Mouse (Mus musculus) megakaryocyte-erythroid progenitor cell, adult 5-6 weeks (primary cell): ENCODE results near the gene Cgref1. TPM values are rescaled to one million over a fixed set of nuclear protein-coding genes. Genes with fewer than 3 reads are reported as not detected.
A peak's percentile ranks its signal among the peaks of the same experiment; 100 is the strongest.

Experiments used
- ATAC-seq: replicated peaks from 2 replicates; pipeline ENCODE4 v1.8.0; 2016; ENCODE audit warnings: mild to moderate bottlenecking, inconsistent platforms; ENCODE audit not compliant: severe bottlenecking, poor library complexity, low FRiP score, low TSS enrichment
- total RNA-seq, 2 experiments: library from RNA; stranded (forward) in 1 of 2; stranded (reverse) in 1 of 2; fragments of 200-1000, 215-1000 nt in 1 of 2; fragments of >200 nt in 1 of 2; fragmentation: Nextera tagmentation in 1 of 2; gene quantifications; 2 replicates each; pipeline ENCODE4 v1.2.3; 2014 to 2017

Cgref1 gene
- total RNA-seq, 2 experiments from 2014 or later = not detected

- no peak for ATAC-seq
These were observed 6.3 kb upstream of the Cgref1 start for GRCm38 (mm10) chr5:30951706-30952105.

DNA sequence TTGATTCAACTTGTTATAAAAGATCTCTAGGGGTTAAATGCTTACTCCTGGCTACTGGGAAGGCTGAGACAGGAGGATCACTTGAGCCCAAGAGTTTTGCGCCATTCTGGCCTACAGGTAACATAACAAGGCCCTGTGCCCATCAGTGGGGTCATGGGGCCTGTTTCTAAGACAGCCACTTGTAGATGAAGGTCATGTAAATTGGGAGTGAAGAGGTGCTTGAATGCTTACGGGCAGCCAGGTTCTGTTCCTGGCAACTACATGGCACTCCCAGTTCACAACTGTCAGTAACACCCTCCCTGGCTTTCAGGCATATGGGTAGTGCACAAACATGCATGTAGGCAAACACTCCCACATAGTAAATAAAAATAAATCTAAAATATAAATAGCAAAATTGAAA, 5.5 kb upstream of the Cgref1 start:
- no peak for ATAC-seq

GRCm38 (mm10) chr5:30950451-30950850, 5.1 kb upstream of the Cgref1 start:
- ATAC-seq = no peak

GRCm38 (mm10) chr5:30949654-30950326, 4.4 kb upstream of the Cgref1 start:
- ATAC-seq = peak; percentile 79

- no peak for ATAC-seq
These were observed 3.2 kb upstream of the Cgref1 start for GRCm38 (mm10) chr5:30948620-30949019.

DNA sequence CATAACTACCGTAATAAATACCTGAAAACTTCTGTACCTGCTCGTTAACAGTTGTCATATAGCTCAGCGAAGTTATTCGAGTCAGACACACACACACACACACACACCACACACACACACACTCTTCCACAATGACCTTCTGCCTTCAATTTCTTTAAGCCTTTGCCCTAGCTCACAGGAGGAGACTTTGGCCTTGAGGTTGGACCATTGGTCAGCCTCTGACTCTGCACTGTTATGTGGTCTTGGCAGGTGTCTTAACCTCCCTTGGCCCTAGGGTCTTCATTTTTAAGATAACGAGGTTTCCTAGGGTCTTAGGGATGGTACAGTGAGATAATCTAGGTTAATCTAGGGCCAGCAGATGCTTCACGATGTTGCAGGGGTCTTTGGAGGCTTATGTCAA, 1.0 kb downstream of the Cgref1 start:
- no peak for ATAC-seq

DNA sequence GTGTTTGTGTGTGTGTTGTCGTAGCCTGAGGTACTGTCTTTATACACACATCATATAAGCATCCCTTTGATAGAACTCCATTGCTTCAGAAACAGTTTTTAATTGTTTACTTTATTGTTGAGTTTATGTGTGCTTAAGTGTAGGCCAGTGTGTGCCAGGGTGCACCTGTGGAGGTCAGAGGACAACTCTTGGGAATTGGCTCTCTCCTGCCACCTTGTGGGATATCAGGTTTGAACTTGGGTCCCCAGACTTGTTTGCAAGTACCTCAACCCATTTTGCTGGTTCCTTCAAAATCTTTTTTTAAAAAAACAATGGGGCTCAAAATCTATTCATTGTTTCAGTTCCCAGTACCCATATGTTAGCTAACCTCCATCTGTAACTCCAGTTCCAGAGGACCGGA, 2.4 kb downstream of the Cgref1 start:
- no peak for ATAC-seq

- ATAC-seq = no peak
These were observed 10.5 kb downstream of the Cgref1 start for GRCm38 (mm10) chr5:30934725-30935461.

DNA sequence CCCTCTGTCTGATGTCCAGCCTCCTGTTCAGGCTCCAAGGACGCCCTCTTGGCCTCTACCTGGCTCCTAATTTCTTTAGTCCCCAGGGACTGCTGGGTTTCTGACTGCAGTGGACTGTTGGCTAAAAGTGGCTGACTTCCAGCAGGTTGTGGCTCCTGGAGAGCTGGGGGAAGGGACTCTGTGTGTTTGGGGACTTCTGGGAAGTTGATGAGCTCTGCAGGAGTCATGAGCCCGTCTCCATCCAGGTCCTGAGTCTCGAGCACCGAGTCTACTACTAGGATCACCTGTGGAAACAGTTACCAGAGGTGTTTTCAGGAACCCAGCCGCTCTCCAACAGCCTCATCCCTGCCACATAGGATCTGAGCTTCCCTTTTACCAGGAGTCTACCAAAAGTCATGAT, 11.7 kb downstream of the Cgref1 start:
- ATAC-seq = no peak

GRCm38 (mm10) chr5:30931378-30931777, 14.0 kb downstream of the Cgref1 start:
- ATAC-seq = no peak

- ATAC-seq = no peak
These were observed 14.5 kb downstream of the Cgref1 start for GRCm38 (mm10) chr5:30930846-30931245.

DNA sequence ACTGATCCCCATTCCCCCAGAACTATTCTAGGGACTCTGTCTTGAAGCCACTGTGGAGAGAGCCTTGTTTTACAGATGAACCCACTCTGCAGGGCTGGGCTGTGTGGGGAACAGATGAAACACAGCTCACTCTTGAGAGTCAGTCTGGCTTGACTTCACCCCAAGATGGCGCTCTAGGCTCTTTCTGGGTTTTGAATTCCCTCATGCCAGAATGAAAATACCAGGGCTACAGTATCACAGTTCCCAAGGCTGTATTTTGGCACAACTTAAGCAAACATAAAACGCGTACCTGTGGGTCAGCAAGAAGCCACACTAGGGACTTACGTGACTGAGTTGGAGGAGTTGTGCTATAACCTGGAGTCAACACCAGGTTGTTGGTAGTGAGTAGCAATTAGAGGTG, 15.3 kb downstream of the Cgref1 start:
- peak; percentile 64; the same call in 1 of the 2 replicates for ATAC-seq

GRCm38 (mm10) chr5:30927945-30928529, 17.4 kb downstream of the Cgref1 start:
- no peak for ATAC-seq

DNA sequence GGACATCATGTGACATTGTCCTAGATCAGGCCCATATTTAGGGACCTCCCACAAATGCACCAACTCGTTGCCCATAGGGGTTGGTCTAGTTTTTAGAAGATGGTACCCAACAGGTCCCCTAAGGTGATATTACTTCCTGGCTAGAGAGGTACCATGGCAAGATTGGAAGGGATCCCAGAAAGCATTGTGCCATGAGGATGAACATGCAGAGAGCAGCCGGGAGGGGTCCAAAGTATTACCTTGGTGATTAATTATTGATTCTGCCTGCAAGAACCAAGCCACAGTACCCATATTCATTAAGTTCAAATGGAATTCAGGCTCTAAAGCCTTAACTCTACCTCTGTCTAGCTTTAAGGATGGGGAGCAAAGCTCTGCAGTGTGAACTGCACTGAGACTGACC, 19.3 kb downstream of the Cgref1 start:
- ATAC-seq = no peak

DNA sequence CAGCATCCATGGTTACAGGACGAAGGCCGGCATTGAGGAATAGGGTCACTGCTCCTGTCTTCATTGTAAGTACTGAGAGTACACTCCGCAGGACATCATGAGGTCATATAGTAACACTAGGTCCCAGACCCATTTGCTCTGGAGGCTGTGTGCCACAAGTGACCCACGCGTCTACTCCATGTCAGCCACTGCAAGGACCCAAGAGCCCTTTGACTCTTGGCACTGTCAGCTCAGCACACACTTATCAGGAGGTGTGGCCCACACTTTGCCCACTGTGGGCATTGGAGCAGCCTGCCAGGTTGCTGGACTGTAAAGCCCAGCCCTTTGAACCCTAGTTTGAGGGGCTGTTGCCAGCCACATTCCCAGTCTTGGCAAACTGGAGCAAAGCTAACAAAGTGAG, 20.2 kb downstream of the Cgref1 start:
- ATAC-seq = no peak

- no peak for ATAC-seq
These were observed 20.8 kb downstream of the Cgref1 start for GRCm38 (mm10) chr5:30924614-30925013.

- ATAC-seq = no peak
These were observed 22.3 kb downstream of the Cgref1 start for GRCm38 (mm10) chr5:30923119-30923518.

- no peak for ATAC-seq
These were observed 22.8 kb downstream of the Cgref1 start for GRCm38 (mm10) chr5:30922581-30923041.

- ATAC-seq = peak; percentile 90
These were observed 23.9 kb downstream of the Cgref1 start, which contains the start of gene Khk for GRCm38 (mm10) chr5:30921256-30922033. Khk (plus strand) TSS chr5:30921431.

DNA sequence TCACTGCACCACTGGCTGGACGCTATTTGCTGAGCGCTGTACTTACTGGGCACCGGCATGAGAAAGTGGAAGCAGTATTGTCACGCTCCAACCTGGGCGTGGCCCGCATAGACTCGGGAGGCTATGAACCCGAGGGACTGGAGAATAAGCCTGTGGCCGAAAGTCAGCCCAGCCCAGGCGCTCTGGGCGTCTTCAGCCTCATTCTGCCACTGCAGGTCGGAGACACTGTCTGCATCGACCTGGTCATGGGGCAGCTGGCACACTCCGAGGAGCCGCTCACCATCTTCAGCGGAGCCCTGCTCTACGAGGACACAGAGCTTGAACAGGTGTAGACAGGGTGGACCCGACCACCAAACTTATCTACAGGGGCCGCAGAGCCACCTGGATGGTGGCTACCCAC, 24.8 kb downstream of the Cgref1 start:
- no peak for ATAC-seq
